Mouse (Mus musculus) midbrain, embryonic 11.5 days (tissue): Measurements from ENCODE around the gene Fyttd1. TPM values are rescaled to one million over a fixed set of nuclear protein-coding genes. Genes with fewer than 3 reads are reported as not detected.
"Not testable (repeated sequence)": the region's sequence is repeated elsewhere in the genome, so short reads cannot be mapped to it uniquely, and the experiment has no call there.

ENCODE experiments used
- ATAC-seq: fragments of 200-750 bp; cut with Nextera tagmentation; 2 replicates; pipeline ENCODE4 v1.8.0; 2017; ENCODE audit warnings: moderate TSS enrichment, moderate library complexity; ENCODE audit not compliant: low FRiP score
- DNase-seq: peaks from one replicate; pipeline ENCODE4 v3.0.0; 2015; ENCODE audit warnings: low spot score; ENCODE audit errors: missing footprints
- H3K27ac ChIP-seq: fragments of 300-500 bp; sonication (generic); 2 replicates; pipeline ENCODE4 v1.5.1; 2014; ENCODE audit warnings: low read depth, low read length
- H3K27me3 ChIP-seq: fragments of 300-500 bp; sonication (generic); 2 replicates; pipeline ENCODE4 v1.6.1; 2014; ENCODE audit warnings: mild to moderate bottlenecking, low read length, moderate library complexity, mixed read lengths; ENCODE audit not compliant: control insufficient read depth, insufficient read depth
- H3K36me3 ChIP-seq: fragments of 300-500 bp; sonication (generic); 2 replicates; pipeline ENCODE4 v1.6.1; 2014; ENCODE audit warnings: mild to moderate bottlenecking, low read length, moderate library complexity, mixed read lengths; ENCODE audit not compliant: control insufficient read depth, insufficient read depth
- H3K4me1 ChIP-seq: fragments of 300-500 bp; sonication (generic); 2 replicates; pipeline ENCODE4 v1.6.1; 2014; ENCODE audit warnings: low read length; ENCODE audit not compliant: control insufficient read depth, insufficient read depth
- H3K4me2 ChIP-seq: fragments of 300-500 bp; sonication (generic); 2 replicates; pipeline ENCODE4 v1.6.1; 2014; ENCODE audit warnings: mild to moderate bottlenecking, moderate library complexity
- H3K4me3 ChIP-seq: fragments of 300-500 bp; sonication (generic); 2 replicates; pipeline ENCODE4 v1.5.1; 2014; ENCODE audit warnings: low read depth, low read length
- H3K9ac ChIP-seq: fragments of 300-500 bp; sonication (generic); 2 replicates; pipeline ENCODE4 v1.6.1; 2014; ENCODE audit warnings: low read length
- H3K9me3 ChIP-seq: fragments of 300-500 bp; sonication (generic); 2 replicates; pipeline ENCODE4 v1.6.1; 2016; ENCODE audit warnings: low read length; ENCODE audit not compliant: control insufficient read depth
- WGBS: fragments of 180-500 bp; shearing (Covaris S2); extraction: QIAGEN DNeasy Blood & Tissue Kit; methylation state at CpG from one replicate; pipeline ENCODE4 v1.1.7; 2014; 5-methylcytosine and 5-hydroxymethylcytosine counted together
- polyA plus RNA-seq: library from polyadenylated mRNA; unstranded; fragments of >200 nt; fragmentation: Nextera tagmentation; extraction: Ambion mirVana; gene quantifications from 2 replicates; pipeline ENCODE4 v1.2.1, GENCODE M21; 2014

The Fyttd1 gene
- polyA plus RNA-seq, 1 experiment from 2014 or later = 130 TPM

- 14% methylated on average over 2 of the region's 2 CpGs for WGBS
- Histone ChIP-seq H3K4me1 (no peaks in the 10 kb centered on the region), H3K27ac (no peak overlapping the region), H3K4me3 (no peak overlapping the region), H3K9me3 (no peaks in the 10 kb centered on the region), H3K27me3 (no peaks in the 10 kb centered on the region), H3K36me3 (peaks cover 5% of the 10 kb centered on the region), H3K9ac (no peak overlapping the region), H3K4me2 (no peak overlapping the region)
- no peak for ATAC-seq
- no peak for DNase-seq
Measured at GRCm38 (mm10) chr16:32929918-32930317, 52.6 kb downstream of the Fyttd1 start.

DNA sequence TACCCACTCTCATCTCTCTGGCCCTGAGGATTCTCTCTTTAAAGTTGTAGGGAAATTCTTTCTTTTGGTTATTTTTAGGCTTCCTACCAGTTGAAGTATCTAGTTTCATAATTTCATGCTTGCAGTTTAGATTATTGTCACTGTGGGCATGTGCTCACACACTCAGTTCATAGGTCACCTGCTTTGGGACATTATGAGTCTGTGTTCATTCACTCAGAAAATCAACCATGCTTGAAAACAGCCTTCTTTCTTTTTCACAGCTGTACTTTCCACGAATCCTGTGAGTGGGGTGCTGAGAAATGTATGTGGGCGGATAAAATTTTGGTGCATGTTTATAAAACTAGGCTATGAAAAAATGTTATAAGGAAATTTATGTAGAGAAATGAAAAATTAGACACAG lies 57.2 kb downstream of the Fyttd1 start:
- ATAC-seq = no peak

GRCm38 (mm10) chr16:32935088-32935487 lies 57.8 kb downstream of the Fyttd1 start:
- Histone ChIP-seq H3K9ac (no peak overlapping the region), H3K27ac (no peak overlapping the region), H3K36me3 (no peaks in the 10 kb centered on the region), H3K4me2 (no peak overlapping the region), H3K27me3 (no peaks in the 10 kb centered on the region), H3K4me3 (no peak overlapping the region), H3K4me1 (peaks cover 2% of the 10 kb centered on the region; the same call in 1 of the 2 replicates), H3K9me3 (no peaks in the 10 kb centered on the region)
- peak; percentile 47 for DNase-seq
- WGBS = 77% methylated on average over 1 of the region's 1 CpGs
- no peak for ATAC-seq

More for the DNA sequence above, 57.2 kb downstream of the Fyttd1 start:
- 76% methylated on average over 2 of the region's 2 CpGs for WGBS
- Histone ChIP-seq H3K9me3 (no peaks in the 10 kb centered on the region), H3K4me3 (no peak overlapping the region), H3K4me2 (no peak overlapping the region), H3K27me3 (no peaks in the 10 kb centered on the region), H3K36me3 (no peaks in the 10 kb centered on the region), H3K4me1 (peaks cover 2% of the 10 kb centered on the region; the same call in 1 of the 2 replicates), H3K27ac (no peak overlapping the region), H3K9ac (no peak overlapping the region)
- DNase-seq = no peak

GRCm38 (mm10) chr16:32937358-32937757 lies 60.1 kb downstream of the Fyttd1 start:
- H3K27me3 ChIP-seq = no peaks in the 10 kb centered on the region
- no peak overlapping the region for H3K4me2 ChIP-seq
- no peak overlapping the region for H3K4me3 ChIP-seq
- DNase-seq (no peak), ATAC-seq (no peak)
- peaks cover 2% of the 10 kb centered on the region; the same call in 1 of the 2 replicates for H3K4me1 ChIP-seq
- no peaks in the 10 kb centered on the region for H3K9me3 ChIP-seq
- no peak overlapping the region for H3K27ac ChIP-seq
- 98% methylated on average over 2 of the region's 2 CpGs for WGBS
- no peaks in the 10 kb centered on the region for H3K36me3 ChIP-seq
- H3K9ac ChIP-seq = no peak overlapping the region

- H3K9me3 ChIP-seq, H3K4me1 ChIP-seq, ATAC-seq, H3K4me2 ChIP-seq, H3K4me3 ChIP-seq, H3K9ac ChIP-seq, DNase-seq, H3K27me3 ChIP-seq, H3K27ac ChIP-seq, H3K36me3 ChIP-seq: not testable (repeated sequence)
- WGBS = 24% methylated on average over 3 of the region's 3 CpGs
Measured at GRCm38 (mm10) chr16:32939301-32939700, 62.0 kb downstream of the Fyttd1 start.

GRCm38 (mm10) chr16:32939716-32940115 lies 62.4 kb downstream of the Fyttd1 start:
- ATAC-seq, H3K27me3 ChIP-seq, H3K9ac ChIP-seq, DNase-seq, H3K9me3 ChIP-seq, H3K36me3 ChIP-seq, H3K4me1 ChIP-seq, H3K27ac ChIP-seq, H3K4me3 ChIP-seq, H3K4me2 ChIP-seq: not testable (repeated sequence)
- 86% methylated on average over 4 of the region's 4 CpGs for WGBS

GRCm38 (mm10) chr16:32941226-32941625 lies 63.9 kb downstream of the Fyttd1 start:
- not testable (repeated sequence) for H3K27ac ChIP-seq, H3K4me2 ChIP-seq, H3K4me3 ChIP-seq, DNase-seq, H3K9ac ChIP-seq, H3K36me3 ChIP-seq, H3K27me3 ChIP-seq, ATAC-seq, H3K9me3 ChIP-seq, H3K4me1 ChIP-seq
- 100% methylated on average over 1 of the region's 2 CpGs for WGBS

GRCm38 (mm10) chr16:32942694-32943093 lies 65.4 kb downstream of the Fyttd1 start:
- Histone ChIP-seq H3K27ac (no peak overlapping the region), H3K4me1 (no peaks in the 10 kb centered on the region), H3K9ac (no peak overlapping the region), H3K27me3 (no peaks in the 10 kb centered on the region), H3K4me2 (no peak overlapping the region), H3K9me3 (no peaks in the 10 kb centered on the region), H3K4me3 (no peak overlapping the region), H3K36me3 (no peaks in the 10 kb centered on the region)
- WGBS = 93% methylated on average over 5 of the region's 5 CpGs
- ATAC-seq (no peak), DNase-seq (no peak)

- no peak overlapping the region for H3K4me2 ChIP-seq
- ATAC-seq (no peak), DNase-seq (peak; percentile 87)
- no peaks in the 10 kb centered on the region for H3K36me3 ChIP-seq
- H3K4me1 ChIP-seq = no peaks in the 10 kb centered on the region
- H3K27ac ChIP-seq = no peak overlapping the region
- no peaks in the 10 kb centered on the region for H3K9me3 ChIP-seq
- H3K4me3 ChIP-seq = no peak overlapping the region
- no peak overlapping the region for H3K9ac ChIP-seq
- H3K27me3 ChIP-seq = no peaks in the 10 kb centered on the region
- WGBS = 50% methylated on average over 5 of the region's 5 CpGs
Measured at GRCm38 (mm10) chr16:32945379-32945778, 68.1 kb downstream of the Fyttd1 start.

DNA sequence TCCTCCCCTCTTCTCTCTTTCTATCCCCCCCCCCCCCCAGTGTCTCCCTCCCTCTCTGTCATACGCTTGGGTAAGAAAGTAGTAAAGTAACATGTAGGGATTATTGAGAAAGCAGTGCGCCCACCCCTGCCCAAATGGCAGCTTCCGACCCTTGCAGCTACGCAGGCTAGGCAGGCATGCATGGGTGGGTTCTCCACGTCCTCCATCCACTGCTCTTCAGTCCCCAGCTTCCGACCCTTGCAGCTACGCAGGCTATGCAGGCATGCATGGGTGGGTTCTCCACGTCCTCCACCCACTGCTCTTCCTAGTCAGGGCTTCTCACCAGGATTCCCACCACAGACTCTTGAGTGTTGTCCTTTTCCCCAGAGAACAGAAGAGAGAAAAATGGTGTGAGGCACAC lies 70.7 kb downstream of the Fyttd1 start:
- Histone ChIP-seq H3K27me3 (no peaks in the 10 kb centered on the region), H3K36me3 (no peaks in the 10 kb centered on the region), H3K9ac (no peak overlapping the region), H3K4me1 (no peaks in the 10 kb centered on the region), H3K4me3 (no peak overlapping the region), H3K27ac (no peak overlapping the region), H3K4me2 (no peak overlapping the region), H3K9me3 (no peaks in the 10 kb centered on the region; the same call in 1 of the 2 replicates)
- ATAC-seq (no peak), DNase-seq (no peak)
- 80% methylated on average over 8 of the region's 8 CpGs for whole genome bisulfite sequencing
